Mouse (Mus musculus) kidney, postnatal 25 days (tissue): ENCODE results near the gene Radil.

Experiments used
- DNase-seq, 2 experiments: peaks; one replicate each; pipeline ENCODE4 v3.0.0; 2021; ENCODE audit warnings: mixed read lengths in 2 of 2

The Radil gene

DNA sequence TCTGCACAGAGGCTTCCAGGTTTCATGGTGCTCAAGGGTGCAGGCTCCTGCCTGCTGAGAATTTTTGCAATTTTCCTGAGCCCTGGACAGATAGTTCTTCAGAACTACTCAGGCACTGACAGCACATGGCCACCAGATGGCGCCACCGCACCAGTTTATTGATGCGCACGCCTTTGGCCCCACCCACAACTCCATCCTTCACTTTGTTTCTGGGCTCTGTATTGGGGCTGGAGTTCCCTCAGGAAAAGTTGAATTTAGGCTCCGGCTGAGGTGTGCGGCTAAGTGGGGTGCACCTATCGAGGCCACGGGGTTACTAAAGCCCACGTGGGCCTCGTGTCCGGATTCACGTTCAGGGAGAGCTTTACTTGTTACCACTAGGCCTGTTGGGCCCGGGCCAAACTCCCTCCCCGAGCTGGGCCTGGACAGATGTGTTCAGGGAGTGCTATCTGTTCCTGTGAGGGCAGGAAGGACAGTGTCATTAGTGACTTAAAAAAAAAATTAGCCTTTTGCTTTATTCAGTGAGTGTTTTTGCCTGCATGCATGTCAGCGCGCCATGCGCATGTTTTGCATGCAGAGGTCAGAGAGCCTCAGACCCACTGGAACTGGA lies 72.0 kb downstream of the Radil start:
- DNase-seq = peak; percentile 81 to 89

DNA sequence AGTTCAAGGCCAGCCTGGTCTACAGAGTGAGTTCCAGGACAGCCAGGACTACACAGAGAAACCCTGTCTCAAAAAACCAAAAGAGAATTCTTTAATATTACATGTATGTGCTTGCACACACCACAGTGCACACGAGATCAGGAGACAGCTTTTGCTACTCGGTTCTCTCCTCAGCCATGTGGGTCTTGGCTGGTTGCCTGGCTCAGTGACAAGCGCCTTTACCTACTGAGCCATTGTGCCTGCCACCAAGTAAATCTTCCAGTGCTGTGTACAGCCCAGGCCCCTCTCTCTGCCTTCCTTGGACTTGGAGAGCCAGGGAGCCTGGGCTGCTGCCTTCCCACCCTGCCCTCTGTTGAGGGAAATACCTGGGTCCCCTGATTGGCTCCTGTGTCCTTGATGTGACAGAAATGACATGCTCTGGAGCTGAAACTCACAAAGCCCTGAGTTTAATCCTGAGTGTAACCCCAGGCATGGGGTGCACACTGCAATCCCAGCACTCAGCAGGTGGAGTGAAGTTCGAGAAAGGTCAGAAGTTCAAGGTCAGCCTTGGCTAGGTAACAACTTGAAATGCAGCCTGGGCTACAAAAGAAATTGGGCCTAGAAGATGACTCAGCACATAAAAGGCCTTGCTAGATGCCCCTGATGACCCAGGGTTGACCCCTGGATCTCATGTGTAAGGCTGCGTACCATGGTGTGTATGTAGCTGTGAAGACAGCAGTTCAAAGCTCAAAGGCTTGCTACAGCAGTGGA lies 72.9 kb downstream of the Radil start:
- DNase-seq = peak in 1 of 2 experiments; percentile 32

DNA sequence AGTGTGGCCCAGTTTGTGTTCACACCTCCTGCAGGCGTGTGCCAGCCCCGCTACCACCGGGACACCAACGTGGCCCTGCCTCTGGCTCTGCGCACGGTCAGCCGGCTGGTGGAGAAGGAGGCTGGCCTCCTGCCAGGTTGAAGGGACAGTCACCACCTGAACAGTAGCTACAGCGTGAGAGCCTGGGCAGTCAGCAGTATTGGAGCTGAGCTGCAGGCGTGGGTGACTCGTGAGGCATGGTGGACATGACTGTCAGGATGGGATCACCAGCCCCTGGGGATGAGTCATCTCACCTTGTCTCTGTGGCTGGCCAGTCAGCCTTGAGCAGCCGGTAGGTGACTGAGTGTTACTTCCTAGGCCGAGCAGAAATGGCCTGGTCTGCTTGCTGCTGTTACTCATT lies 73.6 kb downstream of the Radil start:
- peak; percentile 32 to 56 for DNase-seq

DNA sequence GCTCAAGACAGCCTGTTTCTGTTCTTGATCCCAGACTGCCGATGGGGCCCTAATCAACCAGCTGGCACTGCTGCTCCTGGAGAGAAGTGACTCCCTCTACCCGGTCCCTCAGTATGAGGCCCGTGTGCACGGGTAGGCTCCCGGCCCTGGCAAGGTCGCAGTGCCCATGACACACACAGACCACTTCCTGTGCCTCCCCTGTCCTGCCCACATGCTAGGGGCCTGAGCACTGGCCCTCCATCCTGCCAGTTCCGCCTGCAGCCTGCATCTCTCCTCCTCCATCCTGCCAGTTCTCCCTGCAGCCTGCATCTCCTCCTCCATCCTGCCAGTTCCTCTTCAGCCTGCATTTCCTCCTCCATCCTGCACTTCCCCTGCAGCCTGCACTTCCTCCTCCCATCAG lies 75.2 kb downstream of the Radil start:
- peak in 1 of 2 experiments; percentile 38 for DNase-seq

DNA sequence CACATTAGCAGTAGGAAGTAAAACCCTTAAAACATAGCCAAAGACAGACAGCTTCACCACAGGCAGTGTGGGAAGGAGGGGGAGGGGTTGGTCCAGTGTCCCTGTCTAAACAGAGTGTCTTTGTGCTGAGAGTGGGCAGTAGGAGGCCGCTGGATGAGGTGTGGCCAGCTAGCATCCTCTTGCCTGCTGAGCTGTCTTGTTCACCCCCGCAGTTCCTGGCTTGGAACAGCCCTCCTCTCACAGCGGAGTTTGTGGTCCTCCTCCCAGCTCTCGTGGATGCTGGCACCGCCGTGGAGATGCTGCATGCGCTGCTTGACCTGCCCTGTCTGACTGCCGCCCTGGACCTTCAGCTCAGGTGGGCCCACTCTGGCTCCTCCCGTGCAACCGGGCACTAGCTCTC lies 77.2 kb downstream of the Radil start:
- DNase-seq = no peak

DNA sequence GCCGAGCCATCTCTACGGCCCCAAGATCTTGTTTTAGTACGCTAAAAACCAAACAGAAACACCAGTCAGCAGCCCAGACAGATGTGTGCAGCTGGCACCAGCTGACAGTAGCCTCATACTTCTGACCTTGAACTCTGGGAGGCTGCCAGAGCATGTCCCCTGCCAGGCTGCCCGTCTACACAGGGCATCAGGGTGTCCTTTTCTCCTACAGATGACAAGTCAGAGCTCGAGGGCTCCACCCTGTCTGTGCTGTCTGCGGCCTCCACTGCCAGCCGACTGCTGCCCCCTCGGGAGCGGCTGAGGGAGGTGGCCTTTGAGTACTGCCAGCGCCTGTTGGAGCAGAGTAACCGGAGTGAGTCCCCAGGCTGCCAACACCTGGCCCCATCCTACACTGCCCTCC lies 81.1 kb downstream of the Radil start:
- DNase-seq = no peak

DNA sequence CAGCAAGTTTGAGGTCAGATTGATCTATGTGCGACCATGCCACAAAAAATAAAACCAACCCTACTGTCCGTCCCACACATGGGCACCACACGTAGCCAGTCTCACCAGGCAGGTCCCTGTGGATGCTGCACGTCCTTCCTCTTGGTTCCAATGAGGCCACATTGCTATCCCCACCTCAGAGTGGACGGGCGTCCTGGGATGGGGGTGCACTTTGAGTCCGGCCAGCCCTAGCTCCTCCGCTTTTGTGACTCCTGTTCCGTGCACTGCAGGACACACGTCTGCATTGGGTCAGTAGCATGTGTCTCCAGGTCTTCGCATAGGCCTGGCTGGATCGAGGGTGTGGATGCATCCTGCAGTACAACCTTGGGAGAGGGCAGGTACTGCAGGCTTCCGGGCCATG lies 82.5 kb downstream of the Radil start:
- no peak for DNase-seq

DNA sequence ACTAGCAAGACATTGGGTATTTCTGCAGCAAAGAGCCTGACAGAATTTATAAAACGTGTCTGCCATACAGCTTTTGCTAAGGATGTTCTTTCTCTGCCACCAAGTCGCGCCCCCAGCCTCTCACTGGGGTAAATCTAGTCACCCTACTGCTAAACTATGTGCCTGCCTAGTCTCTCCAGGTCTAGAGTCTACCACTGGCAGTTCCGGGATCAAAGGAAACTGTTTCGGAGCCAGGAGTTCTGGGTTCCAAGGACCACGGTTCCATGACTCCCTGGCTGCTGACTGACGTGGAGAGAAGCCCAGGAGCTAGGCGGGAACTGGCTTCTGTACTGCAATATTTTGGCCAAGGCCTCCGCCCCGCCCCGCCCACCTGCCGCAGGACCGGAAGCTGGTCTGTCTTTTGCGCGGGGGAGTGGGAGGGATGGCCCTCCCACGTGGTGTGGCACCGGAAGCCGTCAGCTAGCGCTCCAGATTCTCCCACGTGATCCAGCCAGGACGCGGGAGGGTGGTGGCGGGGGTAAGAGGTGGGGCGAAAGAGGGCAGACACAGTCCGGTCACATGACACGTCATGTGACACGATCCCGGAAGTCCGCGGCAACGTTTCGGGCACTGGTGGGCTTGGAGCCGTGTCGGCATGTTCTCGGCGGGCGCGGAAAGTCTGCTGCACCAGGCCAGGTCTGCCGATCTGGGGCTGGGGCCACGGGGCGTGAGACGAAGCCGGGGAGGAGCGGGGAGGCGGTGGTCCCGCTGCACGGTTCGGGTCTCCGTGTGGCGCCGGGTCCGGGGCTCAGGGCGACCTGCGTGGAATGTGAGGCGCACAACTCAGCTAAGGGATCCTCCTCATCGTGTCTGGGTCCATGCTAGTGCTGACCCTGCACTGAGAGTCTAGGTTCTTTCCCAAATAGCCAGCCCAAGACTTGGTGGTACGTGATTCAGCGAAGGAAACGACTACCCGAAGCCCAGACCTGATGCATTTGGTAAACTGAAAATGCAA lies 87.1 kb downstream of the Radil start, which contains the start of gene Ap5z1:
Ap5z1 (plus strand) TSS at position 484 of the 994 bp plus-strand sequence.
- DNase-seq = peak; percentile 95 to 99

DNA sequence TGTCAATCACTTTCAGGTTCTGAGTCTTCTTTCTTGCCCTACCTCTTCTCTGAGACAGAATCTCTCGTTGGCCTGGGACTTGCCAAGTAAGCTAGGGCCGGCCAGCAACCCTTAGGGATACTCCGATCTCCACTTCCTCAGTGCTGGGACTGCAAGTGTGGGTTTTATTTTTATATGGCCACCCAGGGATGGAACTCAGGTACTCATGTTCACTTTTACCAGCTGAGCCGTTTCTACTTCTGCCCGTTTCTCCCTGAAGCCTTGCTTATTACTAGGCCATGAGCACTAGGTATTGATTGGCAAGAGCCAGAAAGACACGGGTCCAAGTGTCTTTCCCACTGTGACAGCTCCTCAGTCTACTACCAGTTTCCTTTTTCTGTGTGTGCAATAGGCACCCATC lies 87.9 kb downstream of the Radil start:
- no peak for DNase-seq

DNA sequence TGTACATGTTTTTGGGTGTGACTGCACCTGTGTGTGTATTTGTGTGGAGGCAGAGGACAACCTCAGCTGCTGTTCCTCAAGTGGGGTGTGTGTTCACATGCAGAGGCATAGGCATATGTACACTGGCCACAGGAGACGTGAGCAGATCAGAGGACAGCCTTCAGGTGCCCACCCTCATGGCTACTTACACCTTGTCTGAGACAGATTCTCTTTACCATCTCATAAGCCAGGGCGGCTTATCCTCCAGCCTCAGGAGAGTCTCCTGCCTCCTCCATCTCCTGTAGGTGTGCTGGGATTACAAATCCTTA lies 88.3 kb downstream of the Radil start:
- no peak for DNase-seq

DNA sequence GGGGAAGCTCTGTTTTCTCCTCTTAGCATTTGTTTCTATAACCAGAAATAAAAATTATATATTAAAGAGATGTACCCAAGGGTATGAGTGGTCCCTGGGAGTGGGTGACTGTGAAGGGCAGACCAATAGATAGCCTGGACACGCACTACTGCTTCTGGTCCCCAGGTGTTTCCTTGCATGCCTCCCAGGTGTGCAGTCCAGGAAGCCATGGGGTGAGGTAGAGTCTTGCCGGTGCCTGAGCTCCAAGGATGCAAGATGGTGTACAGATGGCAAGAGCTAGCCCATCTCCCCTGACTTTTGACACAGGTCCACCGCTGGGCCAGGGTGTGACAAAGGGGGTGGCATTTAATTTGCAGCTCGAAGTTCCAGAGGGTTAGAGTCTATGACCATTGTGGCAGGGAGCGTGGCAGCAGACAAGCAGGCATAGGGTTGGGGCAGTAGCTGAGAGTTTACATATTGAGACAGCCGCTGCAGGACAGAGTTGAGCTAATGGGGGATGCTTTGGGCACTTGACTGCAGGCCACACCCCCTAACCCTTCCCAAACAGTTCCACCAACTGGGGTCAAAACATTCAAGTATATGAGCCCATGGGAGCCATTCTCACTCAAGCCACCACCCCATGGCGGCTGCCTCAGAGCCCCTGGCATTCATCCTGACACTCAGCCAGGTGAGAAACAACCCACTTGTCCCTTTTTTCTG lies 88.8 kb downstream of the Radil start:
- no peak for DNase-seq

DNA sequence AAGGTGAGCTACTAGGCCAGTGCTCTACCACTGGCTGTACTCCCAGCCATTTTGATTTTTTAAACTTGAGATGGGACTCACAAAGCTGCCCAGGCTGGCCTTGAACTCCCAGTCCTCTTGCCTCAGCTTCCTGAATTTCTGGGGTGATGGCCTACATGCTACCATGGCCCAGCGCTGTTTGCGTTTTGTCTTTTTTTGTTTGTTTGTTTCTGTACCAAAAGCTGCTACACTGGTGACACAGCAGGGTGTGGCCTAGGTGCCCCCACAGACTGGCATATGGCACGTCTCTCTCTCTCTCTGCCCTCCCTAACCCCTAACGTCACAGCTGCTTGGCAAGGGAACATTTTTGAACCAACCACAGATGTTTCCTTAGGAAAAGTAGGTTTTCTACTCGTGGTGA lies 91.1 kb downstream of the Radil start:
- DNase-seq = no peak

DNA sequence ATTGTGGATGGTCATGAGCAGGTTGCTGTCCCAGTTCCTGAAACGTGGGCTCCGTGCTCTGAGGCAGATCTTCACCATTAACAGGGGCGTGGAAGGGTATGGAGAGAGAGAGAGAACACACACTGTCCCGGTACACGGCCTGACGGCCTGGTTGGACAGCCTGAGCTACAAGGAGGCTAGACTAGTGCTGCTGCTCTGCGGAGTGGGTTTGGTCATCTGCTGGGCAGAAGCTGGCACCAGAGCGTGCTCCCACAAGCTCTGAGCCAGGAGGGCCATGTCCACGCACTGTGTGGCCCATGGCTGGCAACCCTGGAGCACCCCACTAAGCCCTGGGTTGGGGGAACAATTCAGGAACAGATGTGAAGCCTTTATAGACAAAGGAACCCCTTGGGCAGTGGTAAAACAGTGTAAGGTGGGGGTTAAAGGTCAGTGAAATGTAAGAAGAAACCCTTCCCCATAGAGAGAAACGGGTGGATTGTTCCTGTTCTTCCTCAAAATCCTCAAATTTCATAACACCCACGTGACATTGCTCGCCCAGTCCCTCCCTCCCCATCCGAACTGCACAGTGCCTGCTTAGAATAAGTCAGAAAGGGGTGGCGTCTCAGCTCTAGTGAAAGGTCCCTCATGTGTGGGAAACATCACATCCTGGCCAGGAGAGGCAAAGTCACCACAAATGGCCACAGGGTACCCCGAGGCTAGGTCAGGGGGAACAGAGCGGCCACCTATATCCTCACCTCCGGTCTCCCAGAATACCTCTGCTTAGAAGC lies 91.9 kb downstream of the Radil start:
- DNase-seq = no peak

DNA sequence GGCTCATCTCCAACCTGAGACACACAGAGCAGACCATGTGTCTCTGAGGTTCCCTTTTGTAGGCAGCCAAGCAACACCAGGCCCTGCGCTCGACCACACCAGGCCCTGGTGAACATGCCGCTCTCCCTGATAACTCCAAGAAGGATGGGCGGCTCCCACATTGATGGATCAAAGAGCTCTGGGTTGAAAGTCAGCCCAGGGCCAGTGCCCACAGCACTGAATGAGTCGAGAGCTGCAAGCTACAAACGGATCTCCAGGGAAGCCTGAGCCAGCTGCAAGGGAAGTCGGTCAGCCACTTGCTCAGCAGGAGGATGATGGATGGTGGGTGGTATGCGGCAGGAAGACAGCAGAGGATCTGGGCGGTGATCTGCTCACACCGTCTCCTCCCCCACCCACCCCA lies 93.6 kb downstream of the Radil start:
- peak; percentile 35 to 76 for DNase-seq

DNA sequence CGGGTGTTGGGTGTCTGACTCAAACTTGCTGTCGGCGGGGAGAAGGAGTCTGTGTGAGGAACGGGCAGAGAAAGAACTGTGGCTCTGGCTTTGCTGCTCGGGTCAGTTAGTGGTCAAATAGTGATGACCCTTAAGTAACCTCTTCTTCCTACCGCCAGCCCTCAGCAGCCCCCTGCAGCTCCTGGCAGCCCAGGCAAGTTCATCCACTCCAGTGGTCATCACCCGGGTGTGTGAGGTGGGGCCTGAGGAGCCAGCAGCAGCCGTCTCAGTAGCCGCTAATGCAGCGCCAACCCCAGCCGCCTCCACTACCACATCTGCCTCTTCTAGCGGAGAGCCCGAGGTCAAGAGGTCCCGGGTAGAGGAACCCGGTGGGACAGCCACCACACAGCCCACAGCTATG lies 94.6 kb downstream of the Radil start:
- no peak for DNase-seq

DNA sequence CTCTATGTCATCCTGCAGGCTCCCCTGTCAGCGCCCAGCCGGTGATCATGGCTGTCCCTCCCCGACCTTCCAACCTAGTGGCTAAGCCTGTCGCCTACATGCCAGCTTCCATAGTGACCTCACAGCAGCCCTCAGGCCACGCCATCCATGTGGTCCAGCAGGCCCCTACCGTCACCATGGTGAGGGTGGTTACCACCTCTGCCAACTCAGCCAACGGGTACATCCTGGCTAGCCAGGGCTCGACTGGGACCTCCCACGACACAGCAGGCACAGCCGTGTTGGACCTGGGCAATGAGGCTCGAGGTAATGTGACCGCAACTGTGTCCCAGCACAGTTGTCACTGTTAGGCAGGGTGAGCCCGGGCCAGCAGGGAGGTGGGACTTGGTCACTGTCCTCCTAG lies 97.2 kb downstream of the Radil start:
- no peak for DNase-seq

DNA sequence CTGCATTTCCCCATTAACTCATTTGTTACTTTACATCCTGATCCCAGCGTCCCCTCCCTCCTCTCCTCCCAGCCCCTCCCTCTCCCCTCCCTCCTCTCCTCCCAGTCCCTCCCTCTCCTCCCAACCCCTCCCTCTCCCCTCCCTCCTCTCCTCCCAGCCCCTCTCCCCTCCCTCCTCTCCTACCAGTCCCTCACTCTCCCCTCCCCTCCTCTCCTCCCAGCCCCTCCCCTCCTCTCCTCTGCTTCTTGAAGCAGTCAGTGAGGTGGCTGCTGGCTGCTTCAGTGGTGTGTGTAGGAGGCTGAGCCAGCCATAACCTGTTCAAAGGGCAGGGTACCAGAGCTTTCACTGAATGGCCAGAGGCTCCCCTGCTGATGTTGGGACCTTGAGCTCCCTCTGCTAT lies 99.1 kb downstream of the Radil start:
- DNase-seq = peak; percentile 65 to 89

DNA sequence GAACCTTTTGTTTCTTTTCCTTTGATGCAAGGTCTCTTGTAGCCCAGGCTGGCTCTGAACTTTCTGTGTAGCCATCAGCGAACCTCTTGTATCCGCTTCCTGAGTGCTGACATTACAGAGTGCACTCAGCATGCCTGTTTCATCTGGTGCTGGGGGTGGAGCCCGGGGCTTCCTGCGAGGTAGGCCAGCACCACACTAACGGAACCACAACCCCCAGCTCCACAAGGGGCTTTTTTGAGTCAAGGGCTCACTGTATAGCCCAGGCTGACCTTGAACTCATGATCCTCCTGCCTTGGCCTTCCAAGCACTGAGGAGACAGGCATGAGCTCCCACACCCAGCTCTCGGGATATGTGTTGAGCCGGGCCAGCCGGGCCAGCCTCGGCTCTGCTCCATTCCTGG lies 100.1 kb downstream of the Radil start:
- no peak for DNase-seq

DNA sequence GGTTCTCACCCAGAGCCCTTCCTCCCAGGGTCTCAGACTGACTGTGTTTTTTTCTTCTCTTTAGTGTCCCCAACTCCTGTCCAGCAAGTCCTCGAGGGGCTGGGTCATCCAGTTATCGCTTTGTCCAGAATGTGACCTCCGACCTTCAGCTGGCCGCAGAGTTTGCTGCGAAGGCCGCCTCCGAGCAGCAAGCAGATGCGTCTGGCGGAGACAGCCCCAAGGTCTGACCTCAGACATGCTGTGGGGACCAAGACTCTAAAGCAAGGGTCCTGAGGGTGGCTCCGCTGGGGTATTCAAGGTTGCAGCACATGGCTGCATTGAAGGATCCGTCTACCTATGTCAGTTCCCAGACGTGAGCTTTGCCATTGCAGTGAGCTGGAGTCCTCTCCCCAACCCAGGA lies 102.3 kb downstream of the Radil start:
- DNase-seq = no peak

DNA sequence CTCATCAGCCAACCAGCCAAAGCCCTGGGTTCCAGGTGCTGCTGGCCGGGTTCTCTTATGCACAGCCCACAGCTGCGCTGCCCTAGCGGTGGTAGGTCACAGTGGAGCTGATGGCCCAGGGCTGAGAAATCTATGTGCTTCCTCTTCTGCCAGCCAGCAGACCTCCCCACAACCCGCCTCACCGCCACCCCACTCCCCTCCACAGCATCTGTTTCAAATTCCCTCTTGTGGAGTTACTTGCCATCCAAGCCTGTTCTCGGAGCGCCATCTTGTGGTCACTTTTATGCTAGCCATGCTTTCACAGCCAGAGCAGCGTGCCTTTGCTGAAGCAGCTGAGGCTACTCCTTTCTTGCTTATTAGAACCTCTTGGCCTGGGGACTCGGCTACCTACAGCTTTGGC lies 102.8 kb downstream of the Radil start:
- peak; percentile 85 to 95 for DNase-seq

DNA sequence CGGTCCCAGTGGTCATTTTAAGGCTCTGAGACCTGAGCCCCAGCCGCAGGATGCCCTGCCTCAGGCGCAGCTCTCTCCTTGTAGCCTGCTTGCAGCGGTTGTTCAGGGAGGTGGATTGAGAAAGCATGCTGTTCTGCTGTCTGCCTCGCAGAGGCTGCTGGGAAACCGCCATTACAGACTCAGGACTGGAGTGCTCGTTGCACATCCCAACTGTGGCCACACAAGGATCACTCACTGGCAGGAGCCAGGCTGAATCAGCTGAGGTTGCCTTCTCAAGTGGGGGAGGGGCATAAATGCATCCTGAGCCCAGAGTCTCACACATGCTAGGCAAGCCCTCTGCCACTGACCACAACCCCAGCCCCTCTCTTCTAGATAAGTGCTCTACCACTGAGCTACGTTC lies 105.2 kb downstream of the Radil start:
- DNase-seq = no peak
